Mouse (Mus musculus): ENCODE measurements around the gene Scgb2b2. TPM values are rescaled to one million over a fixed set of nuclear protein-coding genes. Genes with fewer than 3 reads are reported as not detected.

The Scgb2b2 gene
- not detected in 2 replicates for polyA plus RNA-seq (2012; rRNA removed)

GRCm38 (mm10) chr7:31290208-31290607 is at the start of gene Scgb2b2:
Scgb2b2 (plus strand) TSS chr7:31290508.

GRCm38 (mm10) chr7:31291721-31292120 is 1.4 kb downstream of the Scgb2b2 start, which contains the start of gene Scgb1b2:
Scgb1b2 (minus strand) TSS chr7:31291821.

Other genes starting within 250 kb of the Scgb2b2 start
- gene Fxyd5, start 248.0 kb upstream of the Scgb2b2 start, polyA plus RNA-seq (2012; rRNA removed) = 5.5 and 7.8 TPM in 2 replicates
- 5.0 and 10.5 TPM in 2 replicates for gene Fxyd7, start 239.0 kb upstream of the Scgb2b2 start, polyA plus RNA-seq (2012; rRNA removed)
- 8.6 and 18.0 TPM in 2 replicates for gene Fxyd1, start 233.3 kb upstream of the Scgb2b2 start, polyA plus RNA-seq (2012; rRNA removed)
- gene Lgi4, start 231.2 kb upstream of the Scgb2b2 start, polyA plus RNA-seq (2012; rRNA removed) = 1.8 and 3.3 TPM in 2 replicates
- gene Fxyd3, start 213.8 kb upstream of the Scgb2b2 start, polyA plus RNA-seq (2012; rRNA removed) = 0.89 and 4.8 TPM in 2 replicates
- 3.0 and 3.2 TPM in 2 replicates for gene Hpn, start 175.2 kb upstream of the Scgb2b2 start, polyA plus RNA-seq (2012; rRNA removed)
- 1.2 and 2.5 TPM in 2 replicates for gene Scn1b, start 163.5 kb upstream of the Scgb2b2 start, polyA plus RNA-seq (2012; rRNA removed)
- 209 and 271 TPM in 2 replicates for gene Gramd1a, start 134.6 kb upstream of the Scgb2b2 start, polyA plus RNA-seq (2012; rRNA removed)
- gene Scgb1b2, start 1.3 kb downstream of the Scgb2b2 start, polyA plus RNA-seq (2012; rRNA removed) = not detected in 2 replicates
- not detected in 2 replicates for gene Scgb2b3, start 71.6 kb downstream of the Scgb2b2 start, polyA plus RNA-seq (2012; rRNA removed)
- gene Scgb1b3, start 85.1 kb downstream of the Scgb2b2 start, polyA plus RNA-seq (2012; rRNA removed) = not detected in 2 replicates